Mouse (Mus musculus): ENCODE results near the gene Tuba1c. TPM values are rescaled to one million over a fixed set of nuclear protein-coding genes. Genes with fewer than 3 reads are reported as not detected.

The Tuba1c gene
- polyA plus RNA-seq, 2 experiments, result 150 to 192 TPM

GRCm38 (mm10) chr15:98998775-98999157, 30.9 kb upstream of the Tuba1c start:
- no peak overlapping the region for H3K9ac ChIP-seq (ENCODE audit: low read depth, low read length, severe bottlenecking)
- WGBS, result 63% methylated on average over 6 of the region's 6 CpGs

GRCm38 (mm10) chr15:99000535-99001283, 29.0 kb upstream of the Tuba1c start:
- Histone ChIP-seq H3K9me3 (ENCODE audit: control insufficient read depth, low read length) (no peaks in the 10 kb centered on the region), H3K27ac (replicated peaks; ENCODE audit: low read depth, low read length) (peak overlapping the region; percentile 72), H3K4me2 (replicated peaks; ENCODE audit: low read depth, low read length, severe bottlenecking) (peak overlapping the region; percentile 47; the same call in 1 of the 2 replicates), H3K27me3 (ENCODE audit: control insufficient read depth, insufficient read depth, low read length) (no peaks in the 10 kb centered on the region), H3K4me3 (replicated peaks; ENCODE audit: low read length) (peak overlapping the region; percentile 22), H3K36me3 (ENCODE audit: control insufficient read depth, insufficient read depth, low read length) (no peaks in the 10 kb centered on the region), H3K9ac (ENCODE audit: low read depth, low read length, severe bottlenecking) (no peak overlapping the region), H3K4me1 (ENCODE audit: control insufficient read depth, insufficient read depth, low read length) (peaks cover 10% of the 10 kb centered on the region)
- no peak for TF ChIP-seq POLR2A (IDR thresholded peaks at IDR 0.05; ENCODE audit: borderline replicate concordance, extremely low read depth, insufficient read depth, insufficient read length)
- ATAC-seq (ENCODE audit: low FRiP score, low read depth) (no peak; the same call in 1 of the 2 replicates), DNase-seq (ENCODE audit: low spot score) (peak; percentile 84)
- WGBS, result 44% methylated on average over 14 of the region's 14 CpGs

More at GRCm38 (mm10) chr15:98998775-98999157, 30.9 kb upstream of the Tuba1c start:
- ATAC-seq (ENCODE audit: low FRiP score, low read depth) (no peak), DNase-seq (ENCODE audit: low spot score) (no peak)
- no peak for TF ChIP-seq POLR2A (IDR thresholded peaks at IDR 0.05; ENCODE audit: borderline replicate concordance, extremely low read depth, insufficient read depth, insufficient read length)
- Histone ChIP-seq H3K27ac (replicated peaks; ENCODE audit: low read depth, low read length) (no peak overlapping the region), H3K36me3 (ENCODE audit: control insufficient read depth, insufficient read depth, low read length) (no peaks in the 10 kb centered on the region), H3K27me3 (ENCODE audit: control insufficient read depth, insufficient read depth, low read length) (no peaks in the 10 kb centered on the region), H3K4me1 (ENCODE audit: control insufficient read depth, insufficient read depth, low read length) (peaks cover 10% of the 10 kb centered on the region), H3K9me3 (ENCODE audit: control insufficient read depth, low read length) (no peaks in the 10 kb centered on the region), H3K4me3 (replicated peaks; ENCODE audit: low read length) (no peak overlapping the region), H3K4me2 (replicated peaks; ENCODE audit: low read depth, low read length, severe bottlenecking) (no peak overlapping the region)

DNA sequence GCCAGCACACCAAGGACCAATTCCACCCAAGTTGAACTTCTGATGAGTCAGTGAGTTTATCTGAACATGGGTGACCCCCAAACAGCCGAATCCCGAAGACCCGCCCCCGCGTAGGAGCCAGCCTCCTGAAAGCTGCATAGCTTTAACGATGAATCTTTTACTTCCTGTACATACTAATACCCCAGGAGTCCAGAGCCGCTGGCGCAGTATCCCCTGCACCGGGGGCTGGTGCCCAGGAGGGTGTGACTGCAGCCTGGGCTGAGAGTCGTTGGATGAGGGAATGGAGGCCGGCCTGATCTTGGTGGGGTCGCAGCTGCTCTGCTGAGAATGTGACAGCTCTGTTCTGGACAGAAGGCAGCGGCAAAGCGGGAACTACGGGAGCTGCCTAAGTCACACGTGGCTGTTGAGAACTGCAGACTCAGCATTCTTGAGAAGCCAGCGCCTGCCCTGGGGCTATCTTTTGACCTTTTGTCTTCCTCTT, 28.2 kb upstream of the Tuba1c start:
- ATAC-seq (ENCODE audit: low FRiP score, low read depth) (peak; percentile 47; the same call in 1 of the 2 replicates), DNase-seq (ENCODE audit: low spot score) (peak; percentile 61)
- Histone ChIP-seq H3K27me3 (ENCODE audit: control insufficient read depth, insufficient read depth, low read length) (no peaks in the 10 kb centered on the region), H3K27ac (replicated peaks; ENCODE audit: low read depth, low read length) (peak overlapping the region; percentile 72), H3K36me3 (ENCODE audit: control insufficient read depth, insufficient read depth, low read length) (no peaks in the 10 kb centered on the region), H3K9me3 (ENCODE audit: control insufficient read depth, low read length) (no peaks in the 10 kb centered on the region), H3K4me2 (replicated peaks; ENCODE audit: low read depth, low read length, severe bottlenecking) (peak overlapping the region; percentile 47), H3K9ac (ENCODE audit: low read depth, low read length, severe bottlenecking) (peak overlapping the region; percentile 43; the same call in 1 of the 2 replicates), H3K4me3 (replicated peaks; ENCODE audit: low read length) (peak overlapping the region; percentile 22), H3K4me1 (ENCODE audit: control insufficient read depth, insufficient read depth, low read length) (peaks cover 10% of the 10 kb centered on the region)
- 17% methylated on average over 17 of the region's 17 CpGs for WGBS
- no peak for TF ChIP-seq POLR2A (IDR thresholded peaks at IDR 0.05; ENCODE audit: borderline replicate concordance, extremely low read depth, insufficient read depth, insufficient read length)

- Histone ChIP-seq H3K27ac (replicated peaks; ENCODE audit: low read depth, low read length) (no peak overlapping the region), H3K4me1 (ENCODE audit: control insufficient read depth, insufficient read depth, low read length) (peaks cover 10% of the 10 kb centered on the region), H3K4me2 (replicated peaks; ENCODE audit: low read depth, low read length, severe bottlenecking) (no peak overlapping the region), H3K9me3 (ENCODE audit: control insufficient read depth, low read length) (no peaks in the 10 kb centered on the region), H3K9ac (ENCODE audit: low read depth, low read length, severe bottlenecking) (no peak overlapping the region), H3K4me3 (replicated peaks; ENCODE audit: low read length) (no peak overlapping the region), H3K36me3 (ENCODE audit: control insufficient read depth, insufficient read depth, low read length) (no peaks in the 10 kb centered on the region), H3K27me3 (ENCODE audit: control insufficient read depth, insufficient read depth, low read length) (no peaks in the 10 kb centered on the region)
- no peak for TF ChIP-seq POLR2A (IDR thresholded peaks at IDR 0.05; ENCODE audit: borderline replicate concordance, extremely low read depth, insufficient read depth, insufficient read length)
- ATAC-seq (ENCODE audit: low FRiP score, low read depth) (no peak), DNase-seq (ENCODE audit: low spot score) (no peak)
- WGBS, result 91% methylated on average over 5 of the region's 5 CpGs
These were observed 26.1 kb upstream of the Tuba1c start for GRCm38 (mm10) chr15:99003600-99003999.

- Histone ChIP-seq H3K4me3 (replicated peaks; ENCODE audit: low read length) (no peak overlapping the region), H3K36me3 (ENCODE audit: control insufficient read depth, insufficient read depth, low read length) (no peaks in the 10 kb centered on the region), H3K9ac (ENCODE audit: low read depth, low read length, severe bottlenecking) (no peak overlapping the region), H3K27me3 (ENCODE audit: control insufficient read depth, insufficient read depth, low read length) (no peaks in the 10 kb centered on the region), H3K4me2 (replicated peaks; ENCODE audit: low read depth, low read length, severe bottlenecking) (no peak overlapping the region), H3K27ac (replicated peaks; ENCODE audit: low read depth, low read length) (no peak overlapping the region), H3K9me3 (ENCODE audit: control insufficient read depth, low read length) (no peaks in the 10 kb centered on the region), H3K4me1 (ENCODE audit: control insufficient read depth, insufficient read depth, low read length) (0 out of 2 replicates have a peak, but pooled peaks cover 5% of the 10 kb centered on the region)
- 59% methylated on average over 6 of the region's 6 CpGs for WGBS
- DNase-seq (ENCODE audit: low spot score), result no peak
- no peak for ATAC-seq (ENCODE audit: low FRiP score, low read depth)
- no peak for TF ChIP-seq POLR2A (IDR thresholded peaks at IDR 0.05; ENCODE audit: borderline replicate concordance, extremely low read depth, insufficient read depth, insufficient read length)
These were observed 20.9 kb upstream of the Tuba1c start for GRCm38 (mm10) chr15:99008801-99009241.
